Mouse (Mus musculus) stomach, embryonic 15.5 days (tissue): ENCODE results near the gene Plpp3. TPM values are rescaled to one million over a fixed set of nuclear protein-coding genes. Genes with fewer than 3 reads are reported as not detected.

Experiments used
- ATAC-seq: fragments of 200-750 bp; cut with Nextera tagmentation; 2 replicates; pipeline ENCODE4 v1.8.0; 2017; ENCODE audit warnings: low read depth, moderate number of reproducible peaks, moderate TSS enrichment; ENCODE audit not compliant: insufficient read depth, low FRiP score
- H3K27ac ChIP-seq: fragments of 300-500 bp; sonication (generic); 2 replicates; pipeline ENCODE4 v1.5.1; 2015; ENCODE audit warnings: mild to moderate bottlenecking, inconsistent platforms
- H3K27me3 ChIP-seq: fragments of 300-500 bp; sonication (generic); replicated peaks from 2 replicates; pipeline ENCODE4 v1.6.1; 2015; ENCODE audit warnings: inconsistent platforms
- H3K36me3 ChIP-seq: fragments of 300-500 bp; sonication (generic); 2 replicates; pipeline ENCODE4 v1.6.1; 2015; ENCODE audit warnings: inconsistent platforms
- H3K4me1 ChIP-seq: fragments of 300-500 bp; sonication (generic); 2 replicates; pipeline ENCODE4 v1.6.1; 2015; ENCODE audit warnings: inconsistent platforms
- H3K4me2 ChIP-seq: fragments of 300-500 bp; sonication (generic); 2 replicates; pipeline ENCODE4 v1.6.1; 2015; ENCODE audit warnings: mild to moderate bottlenecking, inconsistent platforms
- H3K4me3 ChIP-seq: fragments of 300-500 bp; sonication (generic); replicated peaks from 2 replicates; pipeline ENCODE4 v1.5.1; 2015; ENCODE audit warnings: inconsistent platforms
- H3K9ac ChIP-seq: fragments of 300-500 bp; sonication (generic); 2 replicates; pipeline ENCODE4 v1.6.1; 2015; ENCODE audit warnings: inconsistent platforms
- H3K9me3 ChIP-seq: fragments of 300-500 bp; sonication (generic); 2 replicates; pipeline ENCODE4 v1.6.1; 2016; ENCODE audit warnings: inconsistent platforms
- WGBS: fragments of 180-500 bp; shearing (Covaris S2); methylation state at CpG from one replicate; pipeline ENCODE4 v1.1.7; 2015; 5-methylcytosine and 5-hydroxymethylcytosine counted together
- polyA plus RNA-seq: library from polyadenylated mRNA; unstranded; fragments of >200 nt; fragmentation: Nextera tagmentation; extraction: Ambion mirVana; gene quantifications from 2 replicates; pipeline ENCODE4 v1.2.1, GENCODE M21; 2015

Gene Plpp3
- polyA plus RNA-seq, 1 experiment from 2014 or later, result 62.9 TPM

DNA sequence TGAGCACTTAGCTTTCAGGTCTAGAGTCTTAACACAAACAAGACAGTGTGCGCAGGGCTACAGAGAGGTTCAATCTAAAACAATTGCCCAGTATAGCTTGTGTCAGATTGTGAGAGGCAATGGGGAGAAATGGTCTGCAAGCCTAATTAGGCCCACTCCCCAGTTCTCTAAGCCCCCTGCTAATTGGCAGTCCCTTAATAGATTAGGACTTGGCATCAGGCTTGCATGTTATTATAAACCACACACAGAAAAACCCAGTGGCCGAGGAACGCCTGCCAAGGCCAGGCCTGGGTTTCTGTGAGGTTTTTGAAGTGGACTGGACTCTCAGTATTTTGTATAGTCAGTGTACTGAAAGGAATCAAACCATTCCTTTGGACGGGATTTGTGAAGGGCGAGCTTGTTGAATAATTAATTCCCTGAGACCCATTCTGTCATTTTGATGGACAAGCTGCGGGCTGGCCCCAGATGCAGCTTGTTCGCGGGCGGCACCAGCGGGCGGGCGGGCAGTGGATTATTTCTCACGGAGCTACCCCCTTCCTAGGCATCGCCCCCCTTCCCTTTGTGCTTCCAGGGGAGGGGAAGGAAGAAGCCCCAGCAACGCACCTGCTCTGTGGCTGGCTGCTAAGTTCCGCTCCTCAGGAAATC, 24.0 kb downstream of the Plpp3 start:
- WGBS, result 50% methylated on average over 16 of the region's 16 CpGs
- H3K36me3 ChIP-seq, result no peaks in the 10 kb centered on the region

GRCm38 (mm10) chr4:105181659-105182167, 24.6 kb downstream of the Plpp3 start:
- no peak overlapping the region for H3K4me2 ChIP-seq
- no peaks in the 10 kb centered on the region for H3K36me3 ChIP-seq
- no peak overlapping the region for H3K4me3 ChIP-seq
- H3K4me1 ChIP-seq, result no peaks in the 10 kb centered on the region
- H3K9ac ChIP-seq, result no peak overlapping the region
- WGBS, result 63% methylated on average over 3 of the region's 3 CpGs
- ATAC-seq, result no peak
- H3K27ac ChIP-seq, result no peak overlapping the region
- H3K9me3 ChIP-seq, result no peaks in the 10 kb centered on the region
- H3K27me3 ChIP-seq, result no peaks in the 10 kb centered on the region

More for the DNA sequence above, 24.0 kb downstream of the Plpp3 start:
- Histone ChIP-seq H3K4me2 (no peak overlapping the region), H3K4me3 (no peak overlapping the region), H3K27me3 (no peaks in the 10 kb centered on the region), H3K9ac (no peak overlapping the region), H3K9me3 (no peaks in the 10 kb centered on the region), H3K4me1 (no peaks in the 10 kb centered on the region), H3K27ac (no peak overlapping the region)
- ATAC-seq, result no peak

GRCm38 (mm10) chr4:105182249-105182648, 25.1 kb downstream of the Plpp3 start:
- H3K4me1 ChIP-seq, result no peaks in the 10 kb centered on the region
- ATAC-seq, result no peak
- no peaks in the 10 kb centered on the region for H3K9me3 ChIP-seq
- no peak overlapping the region for H3K4me2 ChIP-seq
- no peaks in the 10 kb centered on the region for H3K27me3 ChIP-seq
- no peak overlapping the region for H3K27ac ChIP-seq
- H3K9ac ChIP-seq, result no peak overlapping the region
- no peak overlapping the region for H3K4me3 ChIP-seq
- 81% methylated on average over 5 of the region's 5 CpGs for WGBS
- no peaks in the 10 kb centered on the region for H3K36me3 ChIP-seq

DNA sequence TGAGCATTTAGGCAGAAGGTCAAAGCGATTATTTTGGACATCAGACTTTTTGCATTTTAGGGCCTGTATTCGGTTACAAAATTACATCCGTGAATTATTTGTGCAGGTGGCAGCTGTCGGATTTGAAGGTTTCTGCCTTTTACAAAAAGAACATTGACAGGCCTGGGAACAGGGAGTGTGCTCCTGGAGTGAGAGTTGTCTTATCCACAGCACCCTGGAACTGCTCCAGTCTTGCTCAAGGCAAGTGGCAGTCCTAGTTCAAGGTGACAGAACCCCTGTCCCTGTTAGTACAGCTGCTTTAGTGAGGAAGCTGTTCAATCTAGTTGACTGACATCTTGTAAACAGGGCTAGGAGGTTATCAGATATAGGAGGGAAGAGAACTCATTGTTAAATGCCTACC, 27.3 kb downstream of the Plpp3 start:
- Histone ChIP-seq H3K27ac (no peak overlapping the region), H3K4me2 (no peak overlapping the region), H3K4me1 (peaks cover 12% of the 10 kb centered on the region; the same call in 1 of the 2 replicates), H3K4me3 (no peak overlapping the region), H3K27me3 (no peaks in the 10 kb centered on the region), H3K9ac (no peak overlapping the region), H3K9me3 (no peaks in the 10 kb centered on the region), H3K36me3 (no peaks in the 10 kb centered on the region)
- WGBS, result 72% methylated on average over 4 of the region's 4 CpGs
- no peak for ATAC-seq

DNA sequence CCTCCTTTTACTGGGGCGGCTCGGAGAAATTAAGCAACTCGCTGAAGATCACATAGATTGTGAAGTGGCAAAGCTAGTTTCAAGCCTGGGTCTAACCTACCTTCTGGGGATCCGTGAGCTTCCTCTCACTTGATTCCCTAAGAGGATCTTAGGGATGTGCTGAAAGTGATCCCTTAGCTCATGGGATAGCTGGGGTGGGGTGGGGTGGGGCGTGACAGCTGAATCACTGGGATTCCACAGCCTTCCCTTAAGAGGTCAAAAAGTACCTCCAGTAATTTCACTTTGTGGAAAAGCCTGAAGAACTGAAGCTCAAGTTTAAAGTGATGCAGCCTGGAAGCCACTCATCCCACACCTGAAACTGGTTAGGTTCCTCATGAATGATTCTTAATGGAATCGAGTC, 27.8 kb downstream of the Plpp3 start:
- Histone ChIP-seq H3K4me3 (no peak overlapping the region), H3K27ac (no peak overlapping the region), H3K27me3 (no peaks in the 10 kb centered on the region), H3K9me3 (no peaks in the 10 kb centered on the region), H3K4me2 (no peak overlapping the region), H3K4me1 (peaks cover 16% of the 10 kb centered on the region; the same call in 1 of the 2 replicates), H3K9ac (no peak overlapping the region), H3K36me3 (no peaks in the 10 kb centered on the region)
- WGBS, result 71% methylated on average over 6 of the region's 6 CpGs
- ATAC-seq, result no peak

DNA sequence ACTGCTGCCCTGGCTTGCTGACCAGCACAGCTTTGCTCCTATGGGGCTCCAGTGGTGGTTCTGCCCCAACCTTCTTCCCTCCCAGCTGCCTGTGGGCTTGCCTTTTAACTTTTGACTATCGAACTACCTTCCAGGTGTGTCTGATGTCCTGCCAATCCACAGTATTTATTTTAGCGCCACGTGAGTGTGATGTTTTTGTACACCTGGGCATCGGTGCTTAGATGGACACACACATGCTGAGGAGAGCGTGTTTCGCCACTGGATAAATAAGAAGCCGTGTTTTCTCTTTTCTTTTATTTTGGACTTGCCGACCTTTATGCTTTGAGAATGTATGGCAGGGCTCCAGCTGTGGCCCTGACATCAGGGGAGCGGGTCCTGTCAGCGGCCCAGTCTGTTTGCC, 29.5 kb downstream of the Plpp3 start:
- Histone ChIP-seq H3K9ac (no peak overlapping the region), H3K4me2 (no peak overlapping the region), H3K27me3 (no peaks in the 10 kb centered on the region), H3K27ac (no peak overlapping the region), H3K4me1 (peaks cover 32% of the 10 kb centered on the region), H3K36me3 (no peaks in the 10 kb centered on the region), H3K4me3 (no peak overlapping the region), H3K9me3 (no peaks in the 10 kb centered on the region)
- no peak; the same call in 1 of the 2 replicates for ATAC-seq
- 73% methylated on average over 10 of the region's 10 CpGs for WGBS

DNA sequence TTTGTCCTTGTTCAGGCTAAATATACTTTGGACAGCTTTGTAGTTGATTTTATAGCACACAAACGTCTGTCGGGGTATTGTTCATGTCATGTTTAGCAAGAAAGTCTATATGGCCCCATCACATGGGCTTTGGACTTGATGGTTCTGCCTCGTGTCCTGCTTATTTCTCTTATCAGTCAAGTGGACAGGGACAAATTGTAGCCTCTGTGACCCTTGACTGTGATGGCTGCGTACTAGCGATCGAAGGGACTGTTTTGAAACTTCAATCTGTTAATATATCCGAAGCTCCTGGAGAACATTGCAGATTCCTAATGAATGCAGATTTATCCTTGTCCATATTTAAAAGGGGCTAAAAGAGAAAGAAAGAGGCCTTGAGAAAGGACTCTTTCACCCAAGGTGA, 30.7 kb downstream of the Plpp3 start:
- peaks cover 37% of the 10 kb centered on the region for H3K4me1 ChIP-seq
- WGBS, result 60% methylated on average over 7 of the region's 7 CpGs
- ATAC-seq, result no peak
- no peak overlapping the region for H3K27ac ChIP-seq
- H3K27me3 ChIP-seq, result no peaks in the 10 kb centered on the region
- no peaks in the 10 kb centered on the region for H3K9me3 ChIP-seq
- H3K4me2 ChIP-seq, result no peak overlapping the region
- H3K9ac ChIP-seq, result no peak overlapping the region
- H3K4me3 ChIP-seq, result no peak overlapping the region
- H3K36me3 ChIP-seq, result no peaks in the 10 kb centered on the region

- 0 out of 2 replicates have a peak, but pooled peaks have one; percentile 57 for ATAC-seq
Observed at GRCm38 (mm10) chr4:105188801-105189200, 31.7 kb downstream of the Plpp3 start.

DNA sequence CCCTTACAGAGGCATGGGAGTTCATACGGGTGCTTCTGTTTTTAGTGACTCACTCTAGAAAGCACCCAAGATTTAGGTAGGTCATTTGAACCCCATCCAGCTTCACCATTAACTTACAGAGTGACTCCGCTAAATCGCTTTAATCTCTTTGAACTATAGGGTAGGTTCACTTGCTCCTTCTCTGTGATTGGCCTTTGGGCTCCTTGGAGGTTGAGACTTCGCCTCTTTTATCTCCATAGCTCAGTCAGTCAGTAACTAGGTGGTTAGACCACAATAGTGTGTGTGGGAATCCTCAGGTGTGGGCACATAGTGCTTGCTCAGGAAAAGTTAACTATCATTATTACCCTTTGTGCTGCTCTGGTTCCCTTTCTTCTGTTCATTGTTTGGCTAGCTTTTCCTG, 33.7 kb downstream of the Plpp3 start:
- ATAC-seq, result peak; percentile 23; the same call in 1 of the 2 replicates
- Histone ChIP-seq H3K27ac (peak overlapping the region; percentile 40; the same call in 1 of the 2 replicates), H3K4me1 (peaks cover 47% of the 10 kb centered on the region)

More at GRCm38 (mm10) chr4:105188801-105189200, 31.7 kb downstream of the Plpp3 start:
- Histone ChIP-seq H3K4me2 (no peak overlapping the region), H3K27me3 (no peaks in the 10 kb centered on the region), H3K4me3 (no peak overlapping the region), H3K4me1 (peaks cover 41% of the 10 kb centered on the region), H3K27ac (peak overlapping the region; percentile 65), H3K9me3 (no peaks in the 10 kb centered on the region), H3K36me3 (no peaks in the 10 kb centered on the region), H3K9ac (no peak overlapping the region)
- WGBS, result 38% methylated on average over 7 of the region's 7 CpGs

DNA sequence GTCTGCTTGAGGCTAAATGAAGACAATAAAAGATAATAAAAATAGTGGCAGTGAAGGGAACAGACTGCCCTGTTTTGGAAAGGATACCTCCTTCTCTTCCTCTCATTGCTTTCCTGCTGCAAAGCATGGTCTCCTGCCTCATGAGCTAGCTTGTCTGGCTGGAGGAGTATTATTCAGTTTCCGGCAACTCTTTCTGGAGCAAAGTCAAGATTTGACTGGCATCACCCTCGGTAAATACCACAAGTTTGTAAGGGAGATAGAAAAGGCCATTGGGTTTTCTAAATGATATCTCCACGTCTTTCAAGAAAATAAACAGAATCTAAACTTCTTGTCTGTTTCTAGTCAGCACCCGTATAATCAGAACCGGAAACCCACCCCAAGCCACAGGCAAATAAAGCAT, 34.4 kb downstream of the Plpp3 start:
- no peak overlapping the region for H3K9ac ChIP-seq
- 44% methylated on average over 5 of the region's 5 CpGs for WGBS
- H3K36me3 ChIP-seq, result no peaks in the 10 kb centered on the region
- H3K9me3 ChIP-seq, result no peaks in the 10 kb centered on the region
- H3K27me3 ChIP-seq, result no peaks in the 10 kb centered on the region
- H3K4me2 ChIP-seq, result no peak overlapping the region
- peak overlapping the region; percentile 40; the same call in 1 of the 2 replicates for H3K27ac ChIP-seq
- ATAC-seq, result no peak
- peaks cover 50% of the 10 kb centered on the region for H3K4me1 ChIP-seq
- no peak overlapping the region for H3K4me3 ChIP-seq

More for the DNA sequence above, 33.7 kb downstream of the Plpp3 start:
- H3K36me3 ChIP-seq, result no peaks in the 10 kb centered on the region
- 60% methylated on average over 4 of the region's 4 CpGs for WGBS
- H3K4me3 ChIP-seq, result no peak overlapping the region
- H3K4me2 ChIP-seq, result no peak overlapping the region
- no peak overlapping the region for H3K9ac ChIP-seq
- no peaks in the 10 kb centered on the region for H3K27me3 ChIP-seq
- H3K9me3 ChIP-seq, result no peaks in the 10 kb centered on the region

DNA sequence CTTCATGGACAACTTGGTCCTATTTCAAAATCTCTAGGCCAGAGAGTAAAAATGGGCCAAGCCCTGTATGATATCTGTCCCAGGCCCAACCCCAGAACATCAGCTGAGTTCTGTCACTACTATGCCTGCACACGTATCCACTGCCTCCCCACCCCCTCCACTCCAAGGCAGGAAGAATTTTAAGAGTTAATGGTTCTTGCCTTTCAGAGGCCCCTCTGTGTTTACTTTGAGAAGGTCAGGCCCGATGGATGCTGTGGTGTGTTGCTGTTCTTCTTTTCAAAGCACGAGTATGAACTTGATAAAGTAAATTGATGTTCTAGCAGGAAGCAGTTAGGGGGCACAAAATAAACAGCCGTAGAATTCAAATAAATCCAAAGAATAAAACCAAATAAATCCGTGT, 35.5 kb downstream of the Plpp3 start:
- H3K27ac ChIP-seq, result peak overlapping the region; percentile 60; the same call in 1 of the 2 replicates
- H3K9me3 ChIP-seq, result no peaks in the 10 kb centered on the region
- H3K36me3 ChIP-seq, result 0 out of 2 replicates have a peak, but pooled peaks cover 2% of the 10 kb centered on the region
- H3K4me1 ChIP-seq, result peaks cover 48% of the 10 kb centered on the region
- ATAC-seq, result no peak
- no peak overlapping the region for H3K4me3 ChIP-seq
- H3K4me2 ChIP-seq, result no peak overlapping the region
- H3K9ac ChIP-seq, result no peak overlapping the region
- WGBS, result 8% methylated on average over 5 of the region's 5 CpGs
- H3K27me3 ChIP-seq, result no peaks in the 10 kb centered on the region

- Histone ChIP-seq H3K4me3 (no peak overlapping the region), H3K27ac (peak overlapping the region; percentile 49), H3K9ac (no peak overlapping the region), H3K4me2 (no peak overlapping the region), H3K27me3 (no peaks in the 10 kb centered on the region), H3K36me3 (0 out of 2 replicates have a peak, but pooled peaks cover 2% of the 10 kb centered on the region), H3K4me1 (peaks cover 34% of the 10 kb centered on the region; the same call in 1 of the 2 replicates), H3K9me3 (no peaks in the 10 kb centered on the region)
- 62% methylated on average over 9 of the region's 9 CpGs for WGBS
- no peak for ATAC-seq
Observed at GRCm38 (mm10) chr4:105195256-105195655, 38.1 kb downstream of the Plpp3 start.
